Mouse (Mus musculus) hindbrain, embryonic 16.5 days (tissue): Measurements from ENCODE around the gene Tcte3. TPM values are rescaled to one million over a fixed set of nuclear protein-coding genes. Genes with fewer than 3 reads are reported as not detected.
"Not testable (repeated sequence)": the region's sequence is repeated elsewhere in the genome, so short reads cannot be mapped to it uniquely, and the experiment has no call there.

Experiments
- ATAC-seq: fragments of 200-750 bp; cut with Nextera tagmentation; 2 replicates; pipeline ENCODE4 v1.8.0; 2017; ENCODE audit warnings: moderate TSS enrichment, moderate library complexity
- H3K27ac ChIP-seq: fragments of 300-500 bp; sonication (generic); 2 replicates; pipeline ENCODE4 v1.5.1; 2014; ENCODE audit warnings: low read depth, mild to moderate bottlenecking, control low read depth, low read length, moderate library complexity
- H3K27me3 ChIP-seq: fragments of 300-500 bp; sonication (generic); replicated peaks from 2 replicates; pipeline ENCODE4 v1.6.1; 2014; ENCODE audit warnings: low read length; ENCODE audit not compliant: control insufficient read depth, insufficient read depth
- H3K36me3 ChIP-seq: fragments of 300-500 bp; sonication (generic); 2 replicates; pipeline ENCODE4 v1.6.1; 2014; ENCODE audit warnings: mild to moderate bottlenecking, low read length, moderate library complexity, mixed read lengths; ENCODE audit not compliant: control insufficient read depth, insufficient read depth
- H3K4me1 ChIP-seq: fragments of 300-500 bp; sonication (generic); 2 replicates; pipeline ENCODE4 v1.6.1; 2014; ENCODE audit warnings: low read depth, low read length; ENCODE audit not compliant: control insufficient read depth, insufficient read depth
- H3K4me2 ChIP-seq: fragments of 300-500 bp; sonication (generic); 2 replicates; pipeline ENCODE4 v1.6.1; 2014; ENCODE audit warnings: mild to moderate bottlenecking, low read length, control low read depth, moderate library complexity
- H3K4me3 ChIP-seq: fragments of 300-500 bp; sonication (generic); 2 replicates; pipeline ENCODE4 v1.5.1; 2014; ENCODE audit warnings: mild to moderate bottlenecking, low read length, control low read depth, moderate library complexity
- H3K9ac ChIP-seq: fragments of 300-500 bp; sonication (generic); 2 replicates; pipeline ENCODE4 v1.6.1; 2014; ENCODE audit warnings: low read depth, mild to moderate bottlenecking, control low read depth, low read length, moderate library complexity
- H3K9me3 ChIP-seq: fragments of 300-500 bp; sonication (generic); 2 replicates; pipeline ENCODE4 v1.6.1; 2014; ENCODE audit warnings: mild to moderate bottlenecking, low read length, moderate library complexity; ENCODE audit not compliant: control insufficient read depth
- WGBS: fragments of 180-500 bp; shearing (Covaris S2); extraction: QIAGEN DNeasy Blood & Tissue Kit; methylation state at CpG from one replicate; pipeline ENCODE4 v1.1.7; 2014; 5-methylcytosine and 5-hydroxymethylcytosine counted together
- polyA plus RNA-seq: library from polyadenylated mRNA; unstranded; fragments of >200 nt; fragmentation: Nextera tagmentation; extraction: Ambion mirVana; gene quantifications from 2 replicates; pipeline ENCODE4 v1.2.1, GENCODE M21; 2015

Tcte3 gene
- polyA plus RNA-seq, 1 experiment from 2014 or later, result 0.80 TPM

GRCm38 (mm10) chr17:15068040-15068792 lies 26.9 kb upstream of the Tcte3 start:
- Histone ChIP-seq H3K27ac (no peak overlapping the region), H3K4me1 (no peaks in the 10 kb centered on the region), H3K9me3 (no peaks in the 10 kb centered on the region), H3K36me3 (no peaks in the 10 kb centered on the region), H3K27me3 (no peaks in the 10 kb centered on the region), H3K4me3 (no peak overlapping the region), H3K9ac (no peak overlapping the region), H3K4me2 (no peak overlapping the region)
- ATAC-seq, result no peak
- 67% methylated on average over 8 of the region's 8 CpGs for WGBS

GRCm38 (mm10) chr17:15066911-15067310 lies 25.6 kb upstream of the Tcte3 start:
- 61% methylated on average over 1 of the region's 1 CpGs for WGBS
- Histone ChIP-seq H3K9ac (no peak overlapping the region), H3K4me1 (no peaks in the 10 kb centered on the region), H3K9me3 (no peaks in the 10 kb centered on the region), H3K27ac (no peak overlapping the region), H3K4me2 (no peak overlapping the region), H3K4me3 (no peak overlapping the region), H3K36me3 (no peaks in the 10 kb centered on the region), H3K27me3 (no peaks in the 10 kb centered on the region)
- no peak for ATAC-seq

- no peaks in the 10 kb centered on the region for H3K9me3 ChIP-seq
- H3K9ac ChIP-seq, result peak overlapping the region; percentile 50
- 41% methylated on average over 6 of the region's 6 CpGs for WGBS
- H3K4me1 ChIP-seq, result no peaks in the 10 kb centered on the region
- peak overlapping the region; percentile 48 for H3K4me2 ChIP-seq
- ATAC-seq, result peak; percentile 84
- no peaks in the 10 kb centered on the region for H3K27me3 ChIP-seq
- peak overlapping the region; percentile 21 for H3K4me3 ChIP-seq
- no peak overlapping the region for H3K27ac ChIP-seq
- H3K36me3 ChIP-seq, result 0 out of 2 replicates have a peak, but pooled peaks cover 3% of the 10 kb centered on the region
These were observed 24.8 kb upstream of the Tcte3 start for GRCm38 (mm10) chr17:15066066-15066465.

- WGBS, result 43% methylated on average over 13 of the region's 13 CpGs
- 0 out of 2 replicates have a peak, but pooled peaks cover 4% of the 10 kb centered on the region for H3K36me3 ChIP-seq
- no peaks in the 10 kb centered on the region for H3K27me3 ChIP-seq
- peak overlapping the region; percentile 50 for H3K9ac ChIP-seq
- H3K4me2 ChIP-seq, result peak overlapping the region; percentile 48
- no peaks in the 10 kb centered on the region for H3K4me1 ChIP-seq
- H3K9me3 ChIP-seq, result no peaks in the 10 kb centered on the region
- ATAC-seq, result peak; percentile 87
- no peak overlapping the region for H3K27ac ChIP-seq
- peak overlapping the region; percentile 21 for H3K4me3 ChIP-seq
These were observed 24.2 kb upstream of the Tcte3 start for GRCm38 (mm10) chr17:15065391-15066024.

- Histone ChIP-seq H3K27me3 (no peaks in the 10 kb centered on the region), H3K36me3 (peaks cover 7% of the 10 kb centered on the region; the same call in 1 of the 2 replicates), H3K4me2 (no peak overlapping the region), H3K4me1 (no peaks in the 10 kb centered on the region), H3K9ac (no peak overlapping the region), H3K27ac (no peak overlapping the region), H3K4me3 (no peak overlapping the region), H3K9me3 (no peaks in the 10 kb centered on the region)
- WGBS, result 95% methylated on average over 6 of the region's 6 CpGs
- ATAC-seq, result no peak
These were observed 19.1 kb upstream of the Tcte3 start for GRCm38 (mm10) chr17:15060356-15060755.

GRCm38 (mm10) chr17:15059646-15060045 lies 18.4 kb upstream of the Tcte3 start:
- no peak for ATAC-seq
- no peaks in the 10 kb centered on the region for H3K27me3 ChIP-seq
- H3K4me1 ChIP-seq, result no peaks in the 10 kb centered on the region
- no peak overlapping the region for H3K4me3 ChIP-seq
- H3K9ac ChIP-seq, result no peak overlapping the region
- WGBS, result 96% methylated on average over 14 of the region's 14 CpGs
- H3K4me2 ChIP-seq, result no peak overlapping the region
- H3K36me3 ChIP-seq, result peaks cover 7% of the 10 kb centered on the region; the same call in 1 of the 2 replicates
- no peaks in the 10 kb centered on the region for H3K9me3 ChIP-seq
- H3K27ac ChIP-seq, result no peak overlapping the region

- no peaks in the 10 kb centered on the region for H3K9me3 ChIP-seq
- H3K4me2 ChIP-seq, result no peak overlapping the region
- no peak overlapping the region for H3K9ac ChIP-seq
- no peak overlapping the region for H3K4me3 ChIP-seq
- no peak overlapping the region for H3K27ac ChIP-seq
- ATAC-seq, result no peak
- H3K27me3 ChIP-seq, result no peaks in the 10 kb centered on the region
- H3K36me3 ChIP-seq, result peaks cover 7% of the 10 kb centered on the region; the same call in 1 of the 2 replicates
- 89% methylated on average over 5 of the region's 5 CpGs for WGBS
- H3K4me1 ChIP-seq, result no peaks in the 10 kb centered on the region
These were observed 16.9 kb upstream of the Tcte3 start for GRCm38 (mm10) chr17:15058161-15058591.

GRCm38 (mm10) chr17:15055925-15056324 lies 14.6 kb upstream of the Tcte3 start:
- peaks cover 3% of the 10 kb centered on the region; the same call in 1 of the 2 replicates for H3K36me3 ChIP-seq
- WGBS, result 74% methylated on average over 4 of the region's 4 CpGs
- no peak for ATAC-seq

GRCm38 (mm10) chr17:15053829-15054200 lies 12.5 kb upstream of the Tcte3 start:
- not testable (repeated sequence) for H3K9ac ChIP-seq, H3K4me2 ChIP-seq, H3K27me3 ChIP-seq, H3K36me3 ChIP-seq, H3K4me1 ChIP-seq, H3K27ac ChIP-seq, ATAC-seq, H3K9me3 ChIP-seq, H3K4me3 ChIP-seq
- 97% methylated on average over 11 of the region's 13 CpGs for WGBS

More at GRCm38 (mm10) chr17:15055925-15056324, 14.6 kb upstream of the Tcte3 start:
- no peaks in the 10 kb centered on the region for H3K9me3 ChIP-seq
- no peaks in the 10 kb centered on the region for H3K27me3 ChIP-seq
- no peak overlapping the region for H3K27ac ChIP-seq
- H3K4me3 ChIP-seq, result no peak overlapping the region
- no peak overlapping the region for H3K4me2 ChIP-seq
- H3K4me1 ChIP-seq, result no peaks in the 10 kb centered on the region
- no peak overlapping the region; the same call in 1 of the 2 replicates for H3K9ac ChIP-seq
